Mouse (Mus musculus) cerebellum, adult (tissue): Measurements from ENCODE around the gene Olfr1120.
A peak's percentile ranks its signal among the peaks of the same experiment; 100 is the strongest.
"Not testable (repeated sequence)": the region's sequence is repeated elsewhere in the genome, so short reads cannot be mapped to it uniquely, and the experiment has no call there.

Source experiments
- ATAC-seq: cut with Nextera tagmentation; 2 replicates; pipeline ENCODE4 v1.9.2; 2017; ENCODE audit warnings: mild to moderate bottlenecking, moderate library complexity, mixed read lengths; ENCODE audit not compliant: insufficient number of reproducible peaks, low FRiP score, low TSS enrichment

The Olfr1120 gene

DNA sequence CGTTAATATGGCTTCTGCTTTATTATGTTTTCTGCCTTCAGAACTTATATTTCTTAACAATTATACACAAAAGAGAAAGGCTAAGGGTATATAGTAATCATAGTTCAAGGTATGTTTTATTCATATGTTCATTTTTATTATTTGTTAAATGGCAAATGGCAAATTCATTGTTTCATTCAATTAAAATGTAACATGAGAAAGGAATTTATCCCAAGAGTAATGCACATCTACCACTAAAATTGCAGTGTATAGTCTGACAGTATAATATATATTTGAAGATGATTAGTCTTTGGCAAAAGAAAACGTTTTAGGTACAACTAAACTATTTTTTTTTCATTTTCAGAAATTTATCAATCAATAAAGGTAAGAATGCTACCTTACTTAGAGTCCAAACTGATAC lies at the start of gene Olfr1120:
Olfr1120 (plus strand) TSS at position 301 of the 400 bp plus-strand sequence.
- no peak for ATAC-seq

DNA sequence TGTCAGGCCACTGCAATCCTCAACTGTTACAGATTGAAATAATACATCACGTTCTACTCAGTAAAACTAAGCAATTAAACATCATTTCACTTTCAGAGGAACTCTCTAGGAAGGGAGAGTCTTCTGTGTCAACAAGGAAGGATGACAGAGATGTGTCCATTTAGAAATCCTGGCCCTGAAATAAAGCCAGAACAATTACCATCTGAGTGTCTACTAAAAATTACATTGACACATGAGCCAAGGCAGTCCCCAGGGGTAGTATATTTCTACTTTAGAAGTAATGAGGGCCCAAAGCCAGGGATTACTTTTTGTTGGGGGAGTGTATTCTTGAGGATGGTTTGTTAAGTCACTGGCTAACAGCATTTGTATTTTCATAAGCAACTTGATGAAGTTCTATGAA lies 47.3 kb upstream of the Olfr1120 start, which contains the start of gene Olfr1118:
Olfr1118 (plus strand) TSS at position 301 of the 400 bp plus-strand sequence.
- ATAC-seq, result no peak

DNA sequence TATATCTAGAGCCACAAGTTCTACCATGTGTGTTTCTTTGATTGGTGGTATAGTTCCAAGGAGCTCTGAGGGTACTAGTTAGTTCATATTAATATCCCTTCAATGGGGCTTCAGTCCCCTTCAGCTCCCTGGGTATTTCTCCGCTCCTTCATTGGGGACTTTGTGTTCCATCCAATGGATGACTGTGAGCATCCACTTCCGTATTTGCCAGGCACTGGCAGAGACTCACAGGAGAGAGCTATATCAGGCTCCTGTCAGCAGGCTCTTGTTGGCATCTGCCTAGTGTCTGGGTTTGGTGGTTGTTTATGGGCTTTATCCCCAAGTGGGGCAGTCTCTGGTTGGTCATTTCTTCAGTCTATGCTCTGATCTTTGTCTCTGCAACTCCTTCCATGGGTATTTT lies 5.5 kb downstream of the Olfr1120 start:
- ATAC-seq, result not testable (repeated sequence)

DNA sequence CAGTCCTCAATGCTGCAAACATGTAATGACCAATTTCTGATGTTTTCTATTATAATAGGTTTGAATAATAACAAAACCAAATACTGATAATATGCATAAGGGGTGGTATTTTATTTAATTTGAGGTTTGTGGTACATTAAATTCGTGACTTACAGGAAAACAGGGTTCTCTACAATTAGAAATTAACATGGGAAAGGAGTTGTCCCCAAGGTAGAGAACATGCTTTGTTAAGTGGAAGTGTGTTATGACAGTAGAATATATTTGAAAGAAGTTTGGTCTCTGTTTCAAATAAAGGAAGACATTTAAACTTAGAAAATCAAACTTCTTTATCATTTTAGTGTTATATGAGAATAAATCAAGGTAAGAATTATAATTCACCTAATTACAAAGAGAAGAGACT lies 15.0 kb downstream of the Olfr1120 start, which contains the start of gene Olfr1121:
Olfr1121 (plus strand) TSS at position 301 of the 400 bp plus-strand sequence.
- no peak for ATAC-seq

DNA sequence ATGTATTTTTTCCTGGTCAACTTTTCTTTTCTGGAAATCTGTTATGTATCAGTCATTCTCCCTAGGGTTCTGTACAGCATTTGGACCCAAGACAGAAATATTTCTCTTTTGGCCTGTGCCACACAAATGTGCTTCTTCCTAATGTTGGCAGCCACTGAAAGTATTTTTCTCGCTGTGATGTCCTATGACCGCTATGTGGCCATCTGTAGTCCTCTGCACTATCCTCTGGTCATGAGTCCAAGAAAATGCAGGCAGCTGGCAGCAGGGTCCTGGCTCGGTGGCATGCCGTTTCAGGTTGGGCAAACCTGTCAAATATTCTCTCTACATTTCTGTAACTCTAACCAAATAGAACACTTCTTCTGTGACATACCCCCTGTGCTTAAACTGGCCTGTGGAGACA lies 17.1 kb downstream of the Olfr1120 start:
- ATAC-seq, result peak; percentile 97

DNA sequence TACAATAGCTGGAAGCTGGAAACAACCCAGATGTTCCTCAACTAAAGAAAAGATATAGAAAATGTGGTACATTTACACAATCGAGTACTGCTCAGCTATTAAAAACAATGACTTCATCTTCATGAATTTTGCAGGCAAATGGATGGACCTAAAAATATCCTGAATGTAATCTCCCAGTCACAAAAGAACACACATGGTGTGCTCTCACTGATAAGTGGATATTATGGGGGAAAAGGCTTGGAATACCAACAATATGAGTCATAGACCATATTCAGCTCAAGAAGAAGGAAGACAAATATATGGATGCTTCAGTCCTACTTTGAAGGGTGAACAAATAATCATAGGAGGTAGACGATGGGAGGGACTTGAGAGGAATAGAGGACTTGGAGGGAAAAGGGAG lies 29.3 kb downstream of the Olfr1120 start:
- no peak for ATAC-seq

DNA sequence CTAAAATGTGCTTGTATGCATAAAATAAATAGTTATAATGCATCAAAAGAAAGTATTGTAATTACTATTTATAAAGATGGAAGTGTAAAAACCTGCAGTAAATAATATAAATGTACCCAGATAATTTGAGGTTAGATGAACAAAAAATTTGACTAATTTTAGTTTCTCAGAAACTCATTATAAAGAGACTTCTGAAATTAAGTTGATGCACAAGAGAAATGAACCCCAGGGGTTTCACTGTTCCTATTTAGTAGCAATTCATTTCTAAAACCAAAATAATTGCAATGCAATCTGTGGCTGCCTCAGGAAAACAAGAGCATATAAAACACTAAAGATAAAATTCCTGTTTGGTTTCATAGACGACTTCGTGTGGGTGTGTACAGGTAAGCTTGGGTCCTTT lies 30.9 kb downstream of the Olfr1120 start, which contains the start of gene Olfr1122:
Olfr1122 (plus strand) TSS at position 301 of the 400 bp plus-strand sequence.
- ATAC-seq, result no peak

DNA sequence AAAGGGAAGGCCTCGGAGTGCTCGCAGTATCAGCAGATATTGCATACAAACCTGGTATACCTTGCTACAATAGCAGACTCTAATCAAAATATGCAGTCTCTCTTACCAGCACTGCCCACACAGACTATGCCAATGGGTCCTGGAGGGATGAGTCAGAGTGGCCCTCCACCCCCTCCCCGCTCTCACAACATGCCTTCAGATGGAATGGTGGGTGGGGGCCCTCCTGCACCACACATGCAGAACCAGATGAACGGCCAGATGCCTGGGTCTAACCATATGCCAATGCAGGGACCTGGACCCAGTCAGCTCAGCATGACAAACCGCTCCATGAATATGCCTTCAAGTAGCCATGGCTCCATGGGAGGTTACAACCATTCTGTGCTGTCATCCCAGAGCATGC lies 39.0 kb downstream of the Olfr1120 start:
- ATAC-seq, result not testable (repeated sequence)

DNA sequence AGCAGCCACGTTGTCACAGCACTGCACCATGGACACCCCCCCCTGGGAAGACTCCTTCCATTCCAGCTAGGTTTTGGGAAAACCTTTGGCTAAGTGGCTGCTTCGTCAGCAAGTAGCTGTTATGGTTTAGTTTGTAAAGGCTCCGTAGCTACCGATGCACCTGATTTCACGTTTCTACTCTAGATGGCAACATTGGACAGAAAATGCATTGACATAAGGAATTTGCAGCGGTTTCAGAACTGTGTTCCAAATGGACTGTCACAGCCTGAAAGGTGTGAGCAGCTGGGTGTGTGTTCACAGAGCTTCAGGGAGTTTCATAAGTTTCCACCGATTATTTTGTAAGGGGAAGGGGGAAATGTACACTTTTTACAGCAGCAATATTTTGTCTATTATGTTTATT lies 40.1 kb downstream of the Olfr1120 start:
- not testable (repeated sequence) for ATAC-seq
